Mouse (Mus musculus) heart, postnatal 14 days (tissue): ENCODE measurements at regions not wholly inside any gene's neighbourhood (a gene's known extent, or its start where the extent isn't known, plus 50 kb on each side); places are given as distances from the start of the nearest gene placed in this dataset.

Experiments
- DNase-seq, 2 experiments: peaks; one replicate each; pipeline ENCODE4 v3.0.0; 2021 to 2022
- intact Hi-C: fragments of 180-260 bp; cut with DNase I; formaldehyde crosslinking; loops from one replicate; pipeline ENCODE4 v1.15.1; 2025

- no peak for DNase-seq
- intact Hi-C loops = no loop called here
These were observed 296.1 kb downstream of the Nuak1 start for GRCm38 (mm10) chr10:84144344-84144687.

GRCm38 (mm10) chr10:84147305-84147984 is 293.0 kb downstream of the Nuak1 start:
- no peak for DNase-seq
- intact Hi-C loops = loop anchor here (5.0 kb wide), 2 partner anchors 125 to 290 kb away; no protein-coding TSS in a partner anchor

- no peak for DNase-seq
- intact Hi-C loops = no loop called here
These were observed 276.6 kb downstream of the Nuak1 start for GRCm38 (mm10) chr10:84163752-84164151.

- DNase-seq = no peak
- intact Hi-C loops = no loop called here
These were observed 274.4 kb downstream of the Nuak1 start for GRCm38 (mm10) chr10:84165832-84166567.

GRCm38 (mm10) chr10:84166568-84166905 is 273.9 kb downstream of the Nuak1 start:
- intact Hi-C loops = no loop called here
- DNase-seq = peak in 1 of 2 experiments; percentile 54

GRCm38 (mm10) chr10:84172828-84173321 is 267.5 kb downstream of the Nuak1 start:
- intact Hi-C loops = no loop called here
- peak; percentile 43 to 59 for DNase-seq

GRCm38 (mm10) chr10:84183239-84183638 is 257.2 kb downstream of the Nuak1 start:
- intact Hi-C loops = no loop called here
- DNase-seq = no peak

- intact Hi-C loops = no loop called here
- DNase-seq = no peak
These were observed 253.9 kb downstream of the Nuak1 start for GRCm38 (mm10) chr10:84186466-84186865.

GRCm38 (mm10) chr10:84199035-84199434 is 241.4 kb downstream of the Nuak1 start:
- no peak for DNase-seq
- intact Hi-C loops = no loop called here

GRCm38 (mm10) chr10:84201785-84202184 is 238.6 kb downstream of the Nuak1 start:
- peak in 1 of 2 experiments; percentile 6 for DNase-seq

GRCm38 (mm10) chr10:84212096-84212785 is 228.2 kb downstream of the Nuak1 start:
- intact Hi-C loops = no loop called here
- no peak for DNase-seq

More at GRCm38 (mm10) chr10:84201785-84202184, 238.6 kb downstream of the Nuak1 start:
- intact Hi-C loops = no loop called here

GRCm38 (mm10) chr10:84214812-84215211 is 225.6 kb downstream of the Nuak1 start:
- intact Hi-C loops = no loop called here
- DNase-seq = no peak

GRCm38 (mm10) chr10:84229224-84229921 is 211.0 kb downstream of the Nuak1 start:
- DNase-seq = no peak
- intact Hi-C loops = loop anchor here (5.0 kb wide), 2 partner anchors 162 to 208 kb away; no protein-coding TSS in a partner anchor

GRCm38 (mm10) chr10:84230011-84230781 is 210.2 kb downstream of the Nuak1 start:
- intact Hi-C loops = loop anchor here (5.0 kb wide), 1 partner anchor 157 kb away; no protein-coding TSS in a partner anchor
- peak; percentile 53 to 71 for DNase-seq

GRCm38 (mm10) chr10:84235006-84235405 is 205.4 kb downstream of the Nuak1 start:
- intact Hi-C loops = no loop called here
- no peak for DNase-seq

GRCm38 (mm10) chr10:84236236-84236635 is 204.2 kb downstream of the Nuak1 start:
- no peak for DNase-seq
- intact Hi-C loops = no loop called here

- intact Hi-C loops = no loop called here
- no peak for DNase-seq
These were observed 202.0 kb downstream of the Nuak1 start for GRCm38 (mm10) chr10:84238279-84238963.

- no peak for DNase-seq
- intact Hi-C loops = no loop called here
These were observed 197.1 kb downstream of the Nuak1 start for GRCm38 (mm10) chr10:84243283-84243682.

- intact Hi-C loops = no loop called here
- no peak for DNase-seq
These were observed 191.1 kb downstream of the Nuak1 start for GRCm38 (mm10) chr10:84249346-84249745.
